Mouse (Mus musculus) naive thymus-derived CD4-positive, alpha-beta T cell, adult 5 months (primary cell): ENCODE data around the gene Gstm4. TPM values are rescaled to one million over a fixed set of nuclear protein-coding genes. Genes with fewer than 3 reads are reported as not detected.

Experiments used
- polyA plus RNA-seq: library from polyadenylated mRNA; unstranded; fragments of 100-300 nt; shearing (Covaris generic); gene quantifications from one replicate; pipeline ENCODE4 v1.2.1, GENCODE M21; 2017

Gene Gstm4
- polyA plus RNA-seq = 4.5 TPM

GRCm38 (mm10) chr3:108044394-108045140 is at the start of gene Gstm4:
Gene Gstm4 (minus strand): TSS chr3:108044894.

GRCm38 (mm10) chr3:108092536-108093115 is 47.9 kb upstream of the Gstm4 start, which contains the start of gene Gnat2:
Gene Gnat2 (plus strand): TSS chr3:108092789.

GRCm38 (mm10) chr3:108086470-108086979 is 41.8 kb upstream of the Gstm4 start, which contains the start of gene Ampd2:
Gene Ampd2 (minus strand): TSS chr3:108086651.

GRCm38 (mm10) chr3:108017473-108018189 is 27.1 kb downstream of the Gstm4 start, which contains the start of gene Gstm1:
Gene Gstm1 (minus strand): TSS chr3:108017973.

Other genes starting within 250 kb of the Gstm4 start
- gene Eps8l3, start 167.7 kb downstream of the Gstm4 start, polyA plus RNA-seq = not detected
- gene Gstm5, start 149.1 kb downstream of the Gstm4 start, polyA plus RNA-seq = not detected
- 0.67 TPM for gene Gstm7, start 113.1 kb downstream of the Gstm4 start, polyA plus RNA-seq
- not detected for gene Gstm6, start 101.1 kb downstream of the Gstm4 start, polyA plus RNA-seq
- not detected for gene Gstm3, start 75.6 kb downstream of the Gstm4 start, polyA plus RNA-seq
- not detected for gene Gstm2, start 58.4 kb downstream of the Gstm4 start, polyA plus RNA-seq
- 3.6 TPM for gene Gstm1, start 26.9 kb downstream of the Gstm4 start, polyA plus RNA-seq
- 30.4 TPM for gene Ampd2, start 41.8 kb upstream of the Gstm4 start, polyA plus RNA-seq
- not detected for gene Gnat2, start 47.9 kb upstream of the Gstm4 start, polyA plus RNA-seq
- gene Gnai3, start 101.3 kb upstream of the Gstm4 start, polyA plus RNA-seq = 201 TPM
- not detected for gene Gpr61, start 110.0 kb upstream of the Gstm4 start, polyA plus RNA-seq
- 1.6 TPM for gene Amigo1, start 141.4 kb upstream of the Gstm4 start, polyA plus RNA-seq
- 19.6 TPM for gene Cyb561d1, start 156.3 kb upstream of the Gstm4 start, polyA plus RNA-seq
- gene Atxn7l2, start 166.0 kb upstream of the Gstm4 start, polyA plus RNA-seq = 24.0 TPM
- not detected for gene Sypl2, start 181.8 kb upstream of the Gstm4 start, polyA plus RNA-seq
- gene Psma5, start 212.0 kb upstream of the Gstm4 start, polyA plus RNA-seq = 62.3 TPM
- not detected for gene Sort1, start 239.2 kb upstream of the Gstm4 start, polyA plus RNA-seq